Mouse (Mus musculus): ENCODE results near the gene Tmem215. TPM values are rescaled to one million over a fixed set of nuclear protein-coding genes. Genes with fewer than 3 reads are reported as not detected.

The Tmem215 gene
- total RNA-seq, 2 experiments from 2014 or later: not detected

Other genes with a start within 250 kb of the Tmem215 start
- gene Ddx58, start 232.4 kb upstream of the Tmem215 start, total RNA-seq (2021): 1 to 10 TPM; 2.1 to 3.0 TPM
- 10 to 100 TPM; 38.1 to 44.5 TPM for gene Smim27, start 202.6 kb upstream of the Tmem215 start, total RNA-seq (2021)
- 1 to 10 TPM; 6.6 to 9.3 TPM for gene Topors, start 202.3 kb upstream of the Tmem215 start, total RNA-seq (2021)
- 100 to 1,000 TPM; 253 to 256 TPM for gene Ndufb6, start 192.8 kb upstream of the Tmem215 start, total RNA-seq (2021)
- gene Aptx, start 231.0 kb downstream of the Tmem215 start, total RNA-seq (2021): 10 to 100 TPM; 14.4 to 15.5 TPM
- gene Dnaja1, start 250.0 kb downstream of the Tmem215 start, total RNA-seq (2021): 10 to 100 TPM; 31.8 to 38.3 TPM